Mouse (Mus musculus) B cell, adult 2 months (primary cell): ENCODE measurements around the gene Kcnc1.

ENCODE experiments used
- DNase-seq, 2 experiments: peaks; one replicate each; pipeline ENCODE4 v3.0.0; 2022

Gene Kcnc1

DNA sequence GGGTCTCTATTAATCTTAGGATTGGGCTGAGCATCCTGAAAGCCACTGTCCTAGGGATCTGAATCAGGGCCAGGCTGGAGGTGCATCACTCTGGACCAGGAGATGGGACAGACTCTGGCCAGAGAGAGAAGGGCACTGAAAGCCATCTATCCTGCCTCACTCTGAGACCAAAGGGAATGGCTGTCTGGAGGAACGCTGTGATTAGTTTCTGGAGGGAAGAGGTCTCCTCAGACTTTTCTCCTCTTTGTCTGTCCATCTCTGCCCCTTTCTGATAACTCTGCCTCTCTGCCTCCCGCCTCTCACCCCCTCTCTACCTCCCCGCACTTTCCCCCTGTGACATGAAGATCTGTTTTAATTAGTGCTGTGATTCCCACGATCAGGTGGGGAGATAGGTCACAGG, 1.4 kb upstream of the Kcnc1 start:
- DNase-seq = no peak

DNA sequence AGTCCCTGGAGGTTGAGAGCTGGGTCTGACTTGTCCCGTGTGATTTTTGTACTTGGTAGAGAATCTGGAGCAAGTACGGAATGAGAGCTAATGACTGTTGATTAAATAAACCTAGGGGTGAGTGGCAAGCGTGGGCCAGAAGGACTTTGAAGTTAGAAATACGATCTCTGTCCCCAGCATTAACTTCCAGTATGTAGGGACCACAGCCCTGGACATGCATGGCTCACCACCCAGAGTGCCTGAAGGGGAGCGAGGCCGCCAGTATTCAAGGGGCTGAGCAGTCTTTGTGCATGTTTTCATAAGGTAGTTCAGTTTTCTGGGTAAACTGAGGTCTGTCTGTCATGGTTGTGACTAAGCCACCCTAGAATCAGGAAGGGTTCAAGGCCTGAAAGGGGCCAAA, 726 bp upstream of the Kcnc1 start:
- no peak for DNase-seq

DNA sequence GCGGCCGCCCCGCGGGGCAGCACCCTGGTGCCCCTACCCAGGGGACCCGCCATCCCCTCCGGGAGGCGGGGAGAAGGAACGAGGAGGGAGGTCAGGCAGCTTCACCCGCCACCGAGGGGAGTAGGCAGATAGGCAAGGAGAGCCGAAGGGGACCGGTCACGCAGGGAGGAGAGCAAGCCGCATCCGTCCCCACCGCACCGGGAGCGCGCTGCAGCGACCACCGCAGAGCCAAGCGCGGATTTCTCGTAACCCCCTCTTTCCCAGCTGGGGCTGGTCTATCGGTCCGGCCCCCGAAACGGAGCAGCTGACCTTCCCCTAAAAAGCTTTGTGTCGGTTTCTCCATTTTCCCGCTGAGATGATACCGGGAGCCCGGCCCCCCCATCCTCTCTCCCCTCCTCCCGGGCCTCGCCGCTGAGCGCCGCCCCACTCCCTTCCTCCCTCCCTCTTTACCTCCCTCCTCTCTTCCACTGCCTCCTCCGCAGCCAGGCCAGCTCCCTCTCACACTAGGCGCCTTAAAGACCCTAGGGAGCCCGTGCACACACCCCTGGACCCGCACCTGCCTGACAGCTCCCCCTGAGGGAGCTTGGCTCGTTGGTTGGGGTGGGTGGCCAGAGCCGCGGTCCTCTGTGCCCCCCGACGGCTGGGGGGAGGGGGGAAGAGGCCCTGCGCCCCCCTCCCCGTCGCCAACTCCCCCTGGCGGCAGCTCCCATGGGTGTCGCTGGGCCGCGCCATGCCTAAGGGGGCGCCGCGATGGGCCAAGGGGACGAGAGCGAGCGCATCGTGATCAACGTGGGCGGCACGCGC, 833 bp downstream of the Kcnc1 start:
- DNase-seq = peak in 1 of 2 experiments; percentile 36

DNA sequence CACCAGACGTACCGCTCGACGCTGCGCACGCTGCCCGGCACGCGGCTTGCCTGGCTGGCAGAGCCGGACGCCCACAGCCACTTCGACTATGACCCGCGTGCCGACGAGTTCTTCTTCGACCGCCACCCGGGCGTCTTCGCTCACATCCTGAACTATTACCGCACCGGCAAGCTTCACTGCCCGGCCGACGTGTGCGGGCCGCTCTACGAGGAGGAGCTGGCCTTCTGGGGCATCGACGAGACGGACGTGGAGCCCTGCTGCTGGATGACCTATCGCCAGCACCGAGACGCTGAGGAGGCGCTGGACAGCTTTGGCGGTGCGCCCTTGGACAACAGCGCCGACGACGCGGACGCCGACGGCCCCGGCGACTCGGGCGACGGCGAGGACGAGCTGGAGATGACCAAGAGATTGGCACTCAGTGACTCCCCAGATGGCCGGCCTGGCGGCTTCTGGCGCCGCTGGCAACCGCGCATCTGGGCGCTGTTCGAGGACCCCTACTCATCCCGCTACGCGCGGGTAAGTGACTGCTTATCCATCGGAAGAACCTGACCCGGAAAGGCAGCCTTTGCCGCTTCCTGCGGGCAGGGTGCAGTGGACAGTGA, 1.5 kb downstream of the Kcnc1 start:
- no peak for DNase-seq

DNA sequence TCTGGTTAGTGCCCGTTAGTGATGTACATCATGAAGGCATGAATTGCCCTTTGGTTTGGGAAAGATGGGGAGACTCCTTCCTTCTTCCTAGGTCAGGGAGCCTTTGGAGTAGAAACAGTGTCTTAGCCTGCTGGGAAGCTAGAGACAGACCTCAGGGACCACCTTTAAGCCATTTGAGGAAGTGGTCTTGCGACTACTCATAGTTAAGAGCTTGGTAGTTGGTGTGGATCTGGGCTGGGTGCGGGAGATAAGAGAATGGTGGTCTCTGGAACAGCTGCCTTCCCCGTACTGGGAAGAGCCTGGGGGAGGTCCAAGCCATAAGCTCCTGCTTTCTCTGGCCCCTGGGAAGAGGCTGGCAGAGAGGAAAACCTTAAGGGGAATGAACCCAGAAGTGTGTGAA, 2.3 kb downstream of the Kcnc1 start:
- no peak for DNase-seq

- no peak for DNase-seq
Measured at GRCm38 (mm10) chr7:46399676-46400075, 3.4 kb downstream of the Kcnc1 start.

DNA sequence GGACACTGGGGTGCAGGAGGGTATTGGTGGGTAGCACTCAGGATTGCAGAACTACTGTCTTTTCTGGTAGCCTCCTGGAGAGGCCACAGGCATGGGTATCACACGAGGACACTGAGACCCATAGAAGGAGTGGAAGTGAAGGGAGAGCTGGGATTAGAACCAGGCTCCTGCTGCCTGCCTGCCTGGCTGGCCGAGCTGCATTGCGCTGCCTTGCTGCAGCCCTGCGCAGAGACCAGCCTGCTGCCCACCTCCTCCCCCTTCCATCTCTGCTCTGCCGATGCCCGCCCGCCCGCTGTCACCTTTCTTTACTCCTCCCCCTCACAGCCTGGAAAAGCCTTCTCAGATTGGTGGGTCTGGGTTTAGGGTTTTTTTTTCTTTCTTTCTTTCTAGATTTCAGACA, 4.0 kb downstream of the Kcnc1 start:
- DNase-seq = no peak

GRCm38 (mm10) chr7:46401371-46402180, 5.3 kb downstream of the Kcnc1 start:
- no peak for DNase-seq

DNA sequence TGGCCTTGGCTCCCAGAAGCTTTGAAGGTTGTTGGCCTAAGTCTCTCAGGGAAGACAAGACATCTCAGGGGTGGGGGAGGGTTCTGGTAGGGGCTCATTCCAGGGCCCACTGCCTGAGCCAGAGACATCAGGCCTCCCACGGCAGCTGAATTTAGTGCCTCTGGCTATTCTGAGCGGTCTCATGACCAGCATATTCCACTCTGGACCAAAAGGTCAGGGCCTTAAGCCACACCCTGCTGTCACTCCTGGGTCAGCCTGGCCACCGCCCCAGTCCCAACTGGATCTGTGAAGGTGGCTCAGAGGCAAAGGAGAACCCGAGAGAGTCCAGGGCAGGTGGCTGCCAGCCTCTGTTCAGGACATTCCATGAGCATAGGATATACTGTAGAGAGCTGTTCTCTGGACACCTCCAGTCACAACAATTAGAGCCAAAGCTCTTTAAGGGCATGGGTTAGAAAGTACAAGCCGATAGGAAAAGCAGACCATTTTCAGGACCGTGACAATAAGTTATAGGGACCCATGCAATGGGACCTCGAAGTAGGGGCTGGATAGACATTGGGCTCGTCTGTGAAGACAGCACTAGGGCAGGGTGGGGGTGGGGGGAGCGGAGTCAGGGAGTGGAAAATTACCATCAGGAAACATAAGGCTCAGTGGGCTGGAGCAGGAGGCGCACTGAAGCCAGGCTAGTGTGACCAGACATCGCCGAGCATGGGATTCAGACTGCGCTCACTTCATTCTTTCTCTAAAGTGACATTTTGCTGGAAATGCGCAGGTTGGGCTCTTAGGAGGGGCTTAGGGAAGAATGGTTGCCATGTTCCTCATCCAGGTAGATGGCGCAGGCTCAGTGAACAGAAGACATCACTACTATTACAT, 7.6 kb downstream of the Kcnc1 start:
- DNase-seq = no peak

DNA sequence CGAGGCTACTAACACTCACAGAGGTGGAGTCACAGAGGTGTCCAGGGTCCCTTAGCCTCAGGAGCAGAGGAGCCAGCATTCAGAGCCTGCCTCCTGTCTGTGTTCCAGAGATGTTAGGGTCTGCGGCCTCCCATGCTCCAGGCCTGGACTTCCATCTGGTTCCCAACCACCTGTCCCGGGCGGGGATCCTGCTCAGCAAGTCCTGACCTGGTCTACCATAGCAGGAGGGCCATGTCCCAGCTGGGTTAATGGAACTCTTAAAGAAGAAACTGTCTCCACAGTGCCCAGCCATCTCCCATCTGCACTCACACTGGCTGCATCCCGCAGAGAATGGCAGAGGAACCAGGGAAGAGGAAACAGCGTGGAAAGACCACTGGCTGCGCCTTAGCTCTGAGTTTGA, 8.5 kb downstream of the Kcnc1 start:
- no peak for DNase-seq

- DNase-seq = peak in 1 of 2 experiments; percentile 13
Measured at GRCm38 (mm10) chr7:46408606-46409005, 12.3 kb downstream of the Kcnc1 start.

GRCm38 (mm10) chr7:46409204-46409789, 13.0 kb downstream of the Kcnc1 start:
- peak; percentile 74 to 81 for DNase-seq

GRCm38 (mm10) chr7:46410727-46411126, 14.4 kb downstream of the Kcnc1 start:
- no peak for DNase-seq

GRCm38 (mm10) chr7:46412823-46413222, 16.5 kb downstream of the Kcnc1 start:
- no peak for DNase-seq

DNA sequence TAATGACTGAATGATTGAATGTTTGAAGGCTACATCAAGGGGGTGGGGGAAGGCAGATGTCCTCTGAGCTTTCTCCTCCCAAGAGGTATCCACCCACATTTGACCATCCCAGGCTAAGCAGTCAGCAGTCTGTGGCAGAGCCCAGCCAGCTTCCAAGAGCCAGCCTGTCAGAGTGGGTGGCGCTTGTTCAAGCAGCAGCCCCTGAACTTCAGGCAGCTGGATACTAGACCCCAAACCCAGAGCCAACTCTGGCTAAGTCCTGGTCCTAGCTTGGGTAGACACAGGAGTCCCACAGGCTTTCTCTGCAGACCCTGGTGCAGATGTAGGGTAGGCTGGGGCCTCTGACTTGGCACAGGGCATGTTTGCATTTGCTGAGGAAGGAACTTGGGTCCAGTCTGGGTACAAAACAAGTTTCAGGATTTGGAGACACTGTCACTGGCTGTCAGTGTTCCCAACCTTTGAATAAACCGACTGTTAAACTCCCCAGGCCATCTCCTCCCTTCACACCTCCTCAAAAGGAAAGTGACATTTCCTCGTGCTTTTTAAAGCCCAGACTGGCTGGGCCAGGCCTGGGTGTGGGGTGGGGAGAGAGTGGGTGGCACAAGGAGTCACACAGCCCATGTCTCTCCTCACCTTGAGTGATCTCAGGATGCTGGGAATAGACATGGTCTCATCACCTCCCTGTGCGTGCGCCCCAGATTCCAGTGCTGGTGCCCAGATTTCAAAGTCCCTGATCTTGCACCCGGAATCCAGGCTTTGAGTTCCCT, 17.8 kb downstream of the Kcnc1 start:
- no peak for DNase-seq

DNA sequence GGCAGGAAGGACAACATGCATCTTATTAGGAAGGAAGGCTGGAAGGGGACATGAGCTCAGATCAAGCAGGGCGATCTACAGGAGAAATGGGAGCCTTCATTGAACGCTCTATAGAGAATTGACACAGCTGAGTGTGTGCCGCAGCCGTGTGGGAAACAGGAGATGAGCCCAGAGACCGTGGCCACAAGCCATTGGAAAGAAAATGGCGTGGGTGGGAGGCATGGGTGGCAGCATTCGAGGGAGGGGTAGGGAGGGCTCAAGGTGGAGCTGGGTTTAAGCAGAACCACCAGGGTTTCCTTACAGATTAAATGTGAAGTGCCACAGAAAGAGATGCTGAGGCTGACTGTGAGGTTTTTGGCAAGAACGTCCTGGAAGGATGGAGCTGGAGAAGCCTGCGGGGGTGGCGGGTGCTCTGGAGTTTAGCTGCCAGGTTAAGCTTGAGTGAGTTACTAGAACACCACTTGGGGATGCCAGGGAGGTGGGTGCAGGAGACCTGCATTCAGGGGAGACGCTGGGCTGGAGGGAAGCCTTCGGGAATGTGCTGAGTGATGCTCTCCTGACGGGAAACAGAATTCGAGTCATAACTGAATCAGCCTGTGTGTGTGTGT, 19.6 kb downstream of the Kcnc1 start:
- DNase-seq = no peak

DNA sequence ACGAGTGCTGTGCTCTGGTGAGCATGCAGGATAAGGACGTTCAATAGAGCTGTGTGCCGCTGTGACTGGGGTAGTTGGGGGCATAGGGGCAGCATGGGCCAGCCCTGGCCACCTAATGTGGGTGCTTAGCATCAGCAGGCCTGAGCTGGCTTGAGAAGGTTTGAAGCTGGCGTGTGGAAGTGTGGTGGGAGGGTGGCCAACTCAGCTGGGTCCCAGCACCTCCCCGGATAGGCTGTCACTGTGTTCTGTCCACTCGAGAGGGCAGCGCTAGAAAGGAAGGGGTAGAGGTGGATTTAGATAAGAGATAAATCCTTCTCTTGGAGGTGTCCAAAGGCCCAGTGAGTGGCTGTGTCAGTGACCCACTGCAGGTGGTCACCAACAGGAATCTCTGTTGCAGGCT, 21.2 kb downstream of the Kcnc1 start:
- no peak for DNase-seq

- no peak for DNase-seq
Measured at GRCm38 (mm10) chr7:46418102-46418622, 21.9 kb downstream of the Kcnc1 start.

DNA sequence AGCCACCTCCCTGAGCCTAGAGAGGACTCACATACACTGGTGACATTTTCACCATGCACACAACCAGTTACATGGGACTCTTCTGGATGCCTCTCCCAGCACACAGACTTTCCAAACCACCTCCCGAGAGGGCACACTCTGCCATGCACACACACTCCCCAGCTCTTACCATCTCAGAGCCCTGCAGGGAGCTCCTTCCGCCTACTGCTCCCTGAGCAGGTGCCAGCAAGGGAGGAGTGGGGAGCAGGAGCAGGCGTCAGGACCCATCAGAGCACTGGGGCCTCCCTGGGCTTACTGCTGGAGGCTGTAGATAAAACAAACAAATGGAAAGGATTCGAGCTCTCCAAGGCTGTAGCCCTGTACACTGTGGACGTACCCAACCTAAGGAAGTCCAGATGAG, 25.2 kb downstream of the Kcnc1 start:
- no peak for DNase-seq

- DNase-seq = no peak
Measured at GRCm38 (mm10) chr7:46422052-46422763, 25.9 kb downstream of the Kcnc1 start.
